Mouse (Mus musculus): Measurements from ENCODE around the gene Mast4.

Gene Mast4

GRCm38 (mm10) chr13:103114274-103114673 lies 220.0 kb downstream of the Mast4 start:
- peak; percentile 76 for DNase-seq

- peak; percentile 80 for DNase-seq
Measured at GRCm38 (mm10) chr13:103109872-103110271, 224.4 kb downstream of the Mast4 start.

- no peak for DNase-seq
Measured at GRCm38 (mm10) chr13:103107362-103107761, 226.9 kb downstream of the Mast4 start.

GRCm38 (mm10) chr13:103102598-103102997 lies 231.7 kb downstream of the Mast4 start:
- DNase-seq = no peak

GRCm38 (mm10) chr13:103096346-103097150 lies 237.7 kb downstream of the Mast4 start:
- peak; percentile 91 for DNase-seq

GRCm38 (mm10) chr13:103095491-103095890 lies 238.8 kb downstream of the Mast4 start:
- peak; percentile 32 for DNase-seq

- no peak for DNase-seq
Measured at GRCm38 (mm10) chr13:103094595-103094994, 239.7 kb downstream of the Mast4 start.

GRCm38 (mm10) chr13:103093713-103094112 lies 240.6 kb downstream of the Mast4 start:
- DNase-seq = no peak

- no peak for DNase-seq
Measured at GRCm38 (mm10) chr13:103085540-103086121, 248.7 kb downstream of the Mast4 start.

- DNase-seq = no peak
Measured at GRCm38 (mm10) chr13:103082891-103083290, 251.4 kb downstream of the Mast4 start.

- DNase-seq = no peak
Measured at GRCm38 (mm10) chr13:103079806-103080205, 254.5 kb downstream of the Mast4 start.

GRCm38 (mm10) chr13:103078815-103079214 lies 255.5 kb downstream of the Mast4 start:
- DNase-seq = no peak

GRCm38 (mm10) chr13:103073461-103073860 lies 260.8 kb downstream of the Mast4 start:
- DNase-seq = no peak

GRCm38 (mm10) chr13:103071783-103072182 lies 262.5 kb downstream of the Mast4 start:
- peak; percentile 36 for DNase-seq

GRCm38 (mm10) chr13:103067581-103068166 lies 266.6 kb downstream of the Mast4 start:
- DNase-seq = no peak

GRCm38 (mm10) chr13:103065437-103065836 lies 268.9 kb downstream of the Mast4 start:
- DNase-seq = no peak

GRCm38 (mm10) chr13:103061680-103062079 lies 272.6 kb downstream of the Mast4 start:
- peak; percentile 48 for DNase-seq

- DNase-seq = no peak
Measured at GRCm38 (mm10) chr13:103059995-103060652, 274.2 kb downstream of the Mast4 start.

GRCm38 (mm10) chr13:103056451-103056850 lies 277.8 kb downstream of the Mast4 start:
- peak; percentile 93 for DNase-seq

GRCm38 (mm10) chr13:103052661-103053060 lies 281.6 kb downstream of the Mast4 start:
- DNase-seq = no peak

- DNase-seq = no peak
Measured at GRCm38 (mm10) chr13:103048954-103049353, 285.3 kb downstream of the Mast4 start.

- DNase-seq = no peak
Measured at GRCm38 (mm10) chr13:103043692-103044091, 290.6 kb downstream of the Mast4 start.

- DNase-seq = no peak
Measured at GRCm38 (mm10) chr13:103043011-103043410, 291.3 kb downstream of the Mast4 start.

All from retina, postnatal 1 day (tissue).